Mouse (Mus musculus) inflammation-experienced regulatory T-cells, adult 6 months (primary cell): ENCODE data around the gene Dpagt1. TPM values are rescaled to one million over a fixed set of nuclear protein-coding genes. Genes with fewer than 3 reads are reported as not detected.
"Not testable (repeated sequence)": the region's sequence is repeated elsewhere in the genome, so short reads cannot be mapped to it uniquely, and the experiment has no call there.

Experiments used
- ATAC-seq: one replicate; pipeline ENCODE4 v1.8.0; 2017
- polyA plus RNA-seq, 3 experiments: library from polyadenylated mRNA; unstranded; fragments of 100-300 nt; shearing (Covaris generic); gene quantifications; one replicate each; pipeline ENCODE4 v1.2.1; 2017

Dpagt1 gene
- polyA plus RNA-seq, result 10 to 100 TPM; 11.1 to 17.6 (median 13.1) TPM

DNA sequence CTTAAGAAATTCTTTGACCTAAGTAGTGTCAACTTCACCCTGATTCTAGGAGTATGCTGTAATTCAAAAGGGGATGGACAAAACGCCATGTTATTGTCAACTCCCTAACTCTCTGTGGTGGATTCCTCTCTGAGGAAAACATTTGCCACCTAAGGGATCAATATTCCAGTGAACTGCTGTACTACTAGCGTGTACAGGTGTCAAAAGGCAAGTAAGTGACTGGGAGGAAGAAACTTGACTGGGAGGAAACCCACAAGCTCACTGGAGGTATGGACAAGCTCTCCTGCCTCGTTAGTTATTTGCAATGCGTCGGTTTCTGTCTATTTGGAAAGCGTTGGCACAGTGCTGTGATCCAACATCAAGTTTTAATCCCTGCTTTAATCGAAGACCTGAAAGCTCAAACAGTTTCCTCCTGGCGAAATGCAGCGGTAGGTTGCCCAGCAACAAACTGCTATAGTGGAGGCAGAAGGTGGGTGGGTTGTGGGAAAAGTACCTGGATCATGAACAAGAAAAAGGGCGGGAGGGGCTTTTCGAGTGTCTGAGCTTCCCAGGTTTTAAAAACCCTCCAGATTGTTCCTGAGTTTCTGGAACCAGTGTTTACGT is at the start of gene Dpagt1:
Dpagt1 (plus strand) TSS at position 252 of the 603 bp plus-strand sequence.
- ATAC-seq, result no peak

GRCm38 (mm10) chr9:44283183-44283582 is 42.6 kb upstream of the Dpagt1 start:
- no peak for ATAC-seq

- no peak for ATAC-seq
These were observed 39.5 kb upstream of the Dpagt1 start for GRCm38 (mm10) chr9:44286256-44286850.

DNA sequence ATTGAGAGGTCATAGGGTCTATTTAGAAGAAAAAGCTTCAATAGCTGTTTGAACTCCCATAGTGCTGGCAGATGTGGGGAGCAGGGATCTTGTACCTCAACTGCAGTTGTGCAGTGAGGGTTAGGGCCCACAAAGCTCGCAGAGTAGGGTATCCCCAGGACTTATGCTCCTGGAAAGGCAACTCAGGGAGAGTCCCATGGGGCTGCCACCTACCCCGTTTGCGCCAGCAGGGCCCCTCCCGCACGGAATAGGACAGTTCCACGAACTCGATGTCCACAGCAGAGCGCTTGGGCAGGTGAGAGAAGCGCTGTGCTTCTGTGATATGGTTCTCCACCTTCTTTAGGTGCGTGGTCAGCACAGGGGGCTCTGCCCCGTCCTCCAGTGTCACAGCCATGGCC is 38.8 kb upstream of the Dpagt1 start:
- ATAC-seq, result no peak

GRCm38 (mm10) chr9:44287401-44288075 is 38.3 kb upstream of the Dpagt1 start:
- no peak for ATAC-seq

- peak; percentile 43 for ATAC-seq
These were observed 37.5 kb upstream of the Dpagt1 start, which contains the start of gene Abcg4 for GRCm38 (mm10) chr9:44288076-44288958. Gene Abcg4 (minus strand): TSS chr9:44288615.

DNA sequence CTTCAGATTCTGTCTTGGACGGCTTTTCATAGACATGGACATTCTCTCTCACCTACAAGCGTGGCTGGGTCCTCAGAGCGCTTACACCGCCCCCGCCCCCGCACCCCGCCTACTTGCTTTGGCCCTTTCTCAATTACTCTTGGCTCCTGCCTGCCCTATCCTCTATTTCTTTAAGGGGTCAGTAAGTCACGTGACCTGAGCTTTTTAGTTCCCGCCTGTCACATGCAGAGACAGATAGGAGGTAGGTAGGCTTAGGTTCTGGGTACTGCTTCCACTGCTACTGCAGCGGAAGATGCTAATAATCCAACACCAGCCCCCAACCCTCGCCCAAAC is 36.9 kb upstream of the Dpagt1 start:
- ATAC-seq, result no peak

DNA sequence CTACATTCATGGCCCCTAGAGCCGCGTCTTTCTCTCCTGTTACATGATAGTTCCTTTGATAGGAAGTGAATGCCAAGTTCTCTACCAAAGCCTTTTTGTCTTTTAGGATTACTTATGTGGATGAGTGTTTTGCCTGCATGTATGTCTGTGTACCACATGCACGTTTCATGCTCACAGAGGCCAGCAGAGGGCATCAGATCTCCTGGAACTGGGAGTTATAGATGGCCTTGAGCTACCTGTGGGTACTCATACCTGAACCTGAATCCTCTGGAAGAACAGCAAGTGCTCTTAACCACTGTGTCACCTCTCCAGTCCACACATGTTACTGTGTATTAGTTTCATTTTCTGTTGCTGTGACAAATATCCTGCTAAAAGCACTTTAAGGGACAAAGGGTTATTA is 33.3 kb upstream of the Dpagt1 start:
- ATAC-seq, result no peak

DNA sequence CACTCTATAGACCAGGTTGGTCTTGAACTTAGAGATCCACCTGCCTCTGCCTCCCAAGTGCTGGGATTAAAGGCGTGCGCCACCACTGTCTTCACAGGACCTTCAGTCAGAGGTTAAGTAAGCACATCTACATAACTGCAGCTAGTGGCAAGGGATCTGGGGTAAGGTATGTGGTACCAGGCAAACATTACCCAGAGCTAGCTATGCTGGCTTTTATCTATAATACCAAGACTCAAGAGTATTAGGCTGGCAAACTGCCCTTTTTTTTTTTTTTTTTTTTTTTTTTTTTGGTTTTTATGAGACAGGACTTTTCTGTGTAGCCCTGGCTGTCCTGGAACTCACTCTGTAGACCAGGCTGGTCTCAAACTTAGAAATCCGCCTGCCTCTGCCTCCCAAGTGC is 25.8 kb upstream of the Dpagt1 start:
- ATAC-seq, result not testable (repeated sequence)

- peak; percentile 98 for ATAC-seq
These were observed 20.2 kb upstream of the Dpagt1 start, which contains the start of gene Hinfp for GRCm38 (mm10) chr9:44305466-44306079. Gene Hinfp (minus strand): TSS chr9:44305671.

GRCm38 (mm10) chr9:44306532-44306931 is 19.3 kb upstream of the Dpagt1 start:
- no peak for ATAC-seq

- no peak for ATAC-seq
These were observed 18.6 kb upstream of the Dpagt1 start for GRCm38 (mm10) chr9:44307248-44307647.

DNA sequence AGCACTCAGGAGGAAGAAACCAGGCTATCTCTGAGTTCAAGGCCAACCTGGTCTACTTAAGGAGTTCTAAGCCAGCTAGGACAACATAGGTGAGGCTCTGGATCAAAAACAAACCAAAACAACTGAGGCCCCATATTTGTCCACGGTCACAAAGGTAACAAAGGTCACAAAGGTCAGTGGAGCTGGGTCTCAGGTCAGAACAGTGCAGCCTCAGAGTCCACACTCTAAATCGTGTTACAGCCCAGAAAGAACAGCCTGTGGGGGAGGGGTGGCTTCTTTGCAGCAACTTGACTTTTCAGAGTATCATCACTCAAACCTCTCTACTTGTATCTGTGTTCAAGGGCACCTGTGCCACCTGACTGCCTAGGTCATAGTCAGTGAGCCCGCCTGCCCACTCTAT is 16.1 kb upstream of the Dpagt1 start:
- ATAC-seq, result no peak

DNA sequence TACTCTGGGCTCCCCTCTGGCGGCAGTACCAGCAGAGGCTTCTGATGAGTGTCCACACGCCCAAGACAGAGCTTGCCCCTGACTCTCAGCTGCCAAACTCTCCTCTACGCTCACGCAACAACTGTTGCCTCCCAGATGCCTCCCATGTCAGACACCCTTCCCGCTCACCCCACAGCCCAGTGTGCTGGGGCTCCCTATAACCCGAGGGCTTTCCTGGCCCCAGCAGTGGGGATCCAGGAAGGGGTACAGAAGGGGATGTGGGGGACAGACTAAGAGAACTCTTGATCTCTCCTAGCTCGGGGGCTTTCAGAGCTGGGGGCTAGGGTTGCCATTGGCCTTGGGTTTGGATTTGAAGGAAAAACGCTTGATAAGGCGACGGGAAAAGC is 15.1 kb upstream of the Dpagt1 start:
- no peak for ATAC-seq

DNA sequence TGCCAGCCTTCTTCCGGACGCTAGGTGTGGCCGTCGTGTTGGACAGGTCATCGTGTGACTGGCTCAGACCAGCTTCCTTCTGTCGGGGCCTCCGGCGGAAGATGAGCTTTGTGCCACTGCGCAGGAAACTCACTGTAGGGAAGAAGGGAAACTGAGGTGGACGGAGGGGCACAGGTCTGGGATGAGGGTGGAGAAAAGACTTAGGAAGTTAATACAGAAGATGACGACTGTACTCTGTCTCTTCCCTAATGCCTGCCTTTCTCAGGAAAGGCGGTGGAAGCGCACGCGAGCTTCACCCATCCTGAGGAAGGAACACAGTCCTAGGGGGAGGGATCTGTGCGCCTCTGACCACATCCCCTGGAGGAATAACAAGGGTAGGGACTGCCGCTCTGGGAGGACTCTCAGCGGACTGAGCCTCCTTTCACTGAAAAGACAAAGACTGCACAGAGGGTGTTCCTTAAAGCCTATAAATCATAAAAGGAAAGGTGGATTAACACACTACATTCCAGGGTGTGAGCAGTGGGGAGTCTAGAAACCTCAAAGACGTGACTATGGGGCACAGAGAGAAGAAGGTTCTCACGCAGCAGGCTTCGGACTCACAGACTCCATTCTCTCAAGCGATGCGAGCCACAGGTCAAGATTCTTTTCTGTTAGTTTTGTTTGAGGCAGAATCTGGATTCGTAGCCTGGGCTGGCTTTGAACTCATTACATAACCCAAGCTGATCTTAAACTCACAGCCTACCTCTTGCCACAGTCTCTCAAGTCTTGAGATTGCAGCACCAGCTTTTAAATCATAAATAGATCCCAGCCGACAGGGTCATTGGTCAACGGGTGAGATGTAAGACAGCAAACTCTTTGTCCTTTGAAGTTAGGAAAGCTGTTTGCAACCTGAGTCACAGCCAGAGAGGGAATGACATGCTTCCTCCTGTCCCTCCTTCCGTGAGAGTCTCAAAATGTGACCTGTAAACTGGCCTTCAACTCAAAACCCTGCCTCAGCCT is 14.4 kb upstream of the Dpagt1 start:
- no peak for ATAC-seq

DNA sequence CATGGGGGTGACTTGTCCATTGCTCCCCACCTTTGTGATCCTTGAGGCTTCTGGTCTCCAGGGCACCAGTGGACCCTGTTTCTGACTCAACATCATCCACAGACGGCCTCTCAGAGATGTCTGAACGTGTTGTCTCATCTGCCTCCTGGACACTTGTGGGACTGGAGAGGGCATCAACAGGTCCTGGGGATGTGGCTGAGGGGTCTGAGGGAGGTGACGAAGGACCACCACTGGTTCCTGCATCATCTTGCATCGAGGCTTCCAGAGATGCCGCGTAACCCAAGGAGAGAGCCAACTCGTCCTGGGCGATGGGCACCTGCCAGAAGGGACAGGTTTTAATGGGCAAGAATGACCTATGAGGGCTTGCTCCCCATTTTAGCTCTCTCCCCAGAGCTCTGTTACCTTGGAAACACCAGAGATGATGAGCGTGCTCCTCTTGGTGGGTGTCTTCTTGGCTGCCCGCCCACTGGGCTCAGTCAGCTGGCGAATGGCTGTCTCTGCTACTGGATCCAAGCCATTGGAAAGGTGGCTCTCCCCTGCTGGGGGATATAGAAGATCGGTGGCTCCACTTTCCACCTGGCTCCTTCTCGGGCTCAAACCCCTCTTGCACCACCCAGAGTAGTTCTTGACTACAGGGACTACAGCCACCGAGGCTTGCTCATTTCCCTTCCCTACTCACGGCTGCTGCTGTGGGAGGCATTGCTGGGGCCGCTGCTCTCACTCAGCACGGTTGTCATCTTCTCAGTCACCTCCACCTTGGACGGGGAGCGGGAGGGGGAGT is 12.2 kb upstream of the Dpagt1 start:
- ATAC-seq, result no peak

DNA sequence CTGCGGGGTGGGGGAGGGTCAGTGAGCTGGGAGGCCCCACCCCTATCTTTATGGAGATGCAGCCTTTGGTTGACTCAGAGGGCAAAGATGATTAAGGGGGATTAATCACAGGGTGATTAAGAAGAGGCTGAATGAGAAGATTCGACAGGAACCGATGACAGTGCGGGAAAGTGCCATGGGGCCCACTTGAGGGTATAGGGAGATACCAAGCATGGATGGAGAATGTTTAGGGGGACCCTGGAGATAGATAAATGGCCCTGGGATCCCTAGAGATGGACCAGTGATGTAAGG is 11.6 kb upstream of the Dpagt1 start:
- ATAC-seq, result no peak

DNA sequence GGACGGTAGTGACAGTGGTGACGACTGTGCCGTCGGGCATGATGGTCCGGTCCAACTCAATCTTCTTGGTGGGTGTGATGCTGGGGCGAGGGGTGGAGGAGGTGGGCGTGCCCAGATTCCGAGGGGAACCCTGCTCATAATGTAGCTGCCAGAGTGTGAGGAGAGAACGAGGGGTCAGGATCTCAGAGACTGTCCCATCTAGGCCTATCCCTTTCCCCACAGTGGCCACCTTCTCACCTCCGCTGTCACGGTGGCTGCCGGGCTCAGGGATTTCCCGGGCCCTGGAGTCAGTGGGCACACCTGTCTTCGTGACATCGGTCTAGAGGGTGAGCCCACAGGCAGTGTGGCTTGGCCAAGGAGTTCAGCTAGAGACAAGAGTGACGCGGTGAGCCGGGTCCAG is 10.9 kb upstream of the Dpagt1 start:
- no peak for ATAC-seq

- no peak for ATAC-seq
These were observed 8.4 kb upstream of the Dpagt1 start for GRCm38 (mm10) chr9:44317452-44317851.

- ATAC-seq, result no peak
These were observed 7.6 kb upstream of the Dpagt1 start for GRCm38 (mm10) chr9:44318076-44318825.
